Mouse (Mus musculus) adipocyte (in vitro differentiated cells): Measurements from ENCODE around the gene Btbd7.

Source experiments
- DNase-seq: peaks from one replicate; pipeline ENCODE4 v3.0.0-alpha.2; 2016; ENCODE audit warnings: low spot score

Gene Btbd7

GRCm38 (mm10) chr12:102878031-102878823 is at the start of gene Btbd7:
TSS of gene Btbd7 (minus strand) at chr12:102878471.
- peak; percentile 95 for DNase-seq

- DNase-seq = no peak
Observed at GRCm38 (mm10) chr12:102916073-102916472, 37.8 kb upstream of the Btbd7 start.

- DNase-seq = no peak
Observed at GRCm38 (mm10) chr12:102908191-102908590, 29.9 kb upstream of the Btbd7 start.

- no peak for DNase-seq
Observed at GRCm38 (mm10) chr12:102899091-102899490, 20.8 kb upstream of the Btbd7 start, which contains the start of gene Cox8c. TSS of gene Cox8c (plus strand) at chr12:102899316.

- no peak for DNase-seq
Observed at GRCm38 (mm10) chr12:102888568-102888967, 10.3 kb upstream of the Btbd7 start.

GRCm38 (mm10) chr12:102887366-102887765 is 9.1 kb upstream of the Btbd7 start:
- no peak for DNase-seq

GRCm38 (mm10) chr12:102885735-102886134 is 7.5 kb upstream of the Btbd7 start:
- peak; percentile 50 for DNase-seq

GRCm38 (mm10) chr12:102878901-102879300 is 630 bp upstream of the Btbd7 start:
- DNase-seq = no peak

GRCm38 (mm10) chr12:102877301-102878030 is 805 bp downstream of the Btbd7 start:
- DNase-seq = peak; percentile 57

- DNase-seq = no peak
Observed at GRCm38 (mm10) chr12:102870527-102870926, 7.7 kb downstream of the Btbd7 start.

GRCm38 (mm10) chr12:102869802-102870201 is 8.5 kb downstream of the Btbd7 start:
- no peak for DNase-seq

- DNase-seq = peak; percentile 55
Observed at GRCm38 (mm10) chr12:102860806-102861205, 17.5 kb downstream of the Btbd7 start.

GRCm38 (mm10) chr12:102838271-102838670 is 40.0 kb downstream of the Btbd7 start:
- no peak for DNase-seq

- DNase-seq = no peak
Observed at GRCm38 (mm10) chr12:102832746-102833300, 45.4 kb downstream of the Btbd7 start.

GRCm38 (mm10) chr12:102831888-102832287 is 46.4 kb downstream of the Btbd7 start:
- DNase-seq = no peak

GRCm38 (mm10) chr12:102827119-102827518 is 51.2 kb downstream of the Btbd7 start:
- no peak for DNase-seq

- no peak for DNase-seq
Observed at GRCm38 (mm10) chr12:102826399-102826798, 51.9 kb downstream of the Btbd7 start.

- no peak for DNase-seq
Observed at GRCm38 (mm10) chr12:102814858-102815257, 63.4 kb downstream of the Btbd7 start.

- no peak for DNase-seq
Observed at GRCm38 (mm10) chr12:102799528-102799927, 78.7 kb downstream of the Btbd7 start.

- DNase-seq = no peak
Observed at GRCm38 (mm10) chr12:102787927-102788326, 90.3 kb downstream of the Btbd7 start.

- DNase-seq = no peak
Observed at GRCm38 (mm10) chr12:102785593-102785985, 92.7 kb downstream of the Btbd7 start.

- DNase-seq = no peak
Observed at GRCm38 (mm10) chr12:102784899-102785592, 93.2 kb downstream of the Btbd7 start.
